Mouse (Mus musculus): ENCODE data around the gene Ugcg.
"Not testable (repeated sequence)": the region's sequence is repeated elsewhere in the genome, so short reads cannot be mapped to it uniquely, and the experiment has no call there.

Ugcg gene

DNA sequence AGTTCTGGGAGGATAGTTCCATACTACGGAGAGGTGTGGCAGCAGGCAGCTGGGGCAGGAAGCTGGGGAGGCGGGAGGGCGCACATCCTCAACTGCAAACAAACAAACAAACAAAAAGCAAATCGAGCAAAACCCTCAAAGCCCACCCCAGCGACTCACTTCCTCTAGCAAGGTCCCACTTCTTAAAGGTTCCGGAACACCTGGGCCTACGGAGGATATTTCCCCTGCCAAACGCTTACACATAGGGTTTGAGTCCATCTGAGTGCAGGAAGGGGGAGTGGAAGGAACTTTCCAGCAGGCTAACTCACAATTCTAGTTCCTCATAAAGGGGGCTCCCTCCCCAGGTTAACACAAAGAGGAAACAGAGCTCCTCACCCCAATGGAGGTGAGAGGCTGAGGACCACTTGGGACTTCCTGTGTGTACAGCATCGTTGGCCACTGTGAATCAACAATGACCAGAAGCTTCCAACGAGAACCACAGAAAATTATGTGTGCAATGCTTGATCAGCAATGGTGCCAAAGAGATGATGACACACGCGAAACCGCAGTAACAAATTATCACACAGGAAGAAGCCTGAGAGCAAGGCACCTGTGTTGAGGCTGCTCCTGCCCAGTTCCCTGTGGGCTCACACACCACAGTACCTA is 71.9 kb downstream of the Ugcg start:
- DNase-seq = no peak

DNA sequence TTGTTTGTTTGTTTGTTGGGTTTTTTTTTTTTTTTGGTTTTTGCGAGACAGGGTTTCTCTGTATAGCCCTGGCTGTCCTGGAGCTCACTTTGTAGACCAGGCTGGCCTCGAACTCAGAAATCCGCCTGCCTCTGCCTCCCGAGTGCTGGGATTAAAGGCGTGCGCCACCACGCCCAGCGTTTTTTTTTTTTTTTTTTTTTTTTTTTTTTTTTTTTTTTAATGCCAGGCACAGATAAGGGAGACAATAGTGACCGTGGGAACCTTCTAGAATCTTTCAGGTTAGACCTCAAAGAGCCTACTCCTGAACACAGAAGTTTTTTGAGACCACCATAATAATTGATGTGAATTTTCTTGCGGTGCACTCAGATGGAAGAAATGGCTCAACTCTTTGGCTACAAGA is 72.5 kb downstream of the Ugcg start:
- not testable (repeated sequence) for DNase-seq

DNA sequence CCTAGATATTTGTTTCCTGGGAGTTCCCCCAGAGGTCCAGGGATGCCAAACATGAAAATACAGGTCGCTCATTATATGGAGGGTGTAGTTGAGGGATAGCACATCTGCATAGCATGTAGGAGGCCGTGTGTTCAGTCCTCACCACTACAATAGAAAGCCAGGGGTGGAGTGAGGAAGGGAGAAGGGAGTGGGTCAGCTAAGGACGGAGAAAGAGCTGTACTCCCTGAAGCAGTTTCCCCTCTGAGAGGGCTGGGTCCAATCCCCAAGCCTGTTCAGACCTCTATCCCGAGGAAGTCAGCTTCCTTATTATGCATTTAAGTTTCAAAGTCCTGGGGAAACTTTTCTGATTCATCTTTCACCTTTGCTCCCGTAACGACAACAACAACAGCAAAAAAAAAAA is 73.1 kb downstream of the Ugcg start:
- DNase-seq = no peak

- DNase-seq = no peak
These were observed 74.4 kb downstream of the Ugcg start for GRCm38 (mm10) chr4:59263418-59263817.

DNA sequence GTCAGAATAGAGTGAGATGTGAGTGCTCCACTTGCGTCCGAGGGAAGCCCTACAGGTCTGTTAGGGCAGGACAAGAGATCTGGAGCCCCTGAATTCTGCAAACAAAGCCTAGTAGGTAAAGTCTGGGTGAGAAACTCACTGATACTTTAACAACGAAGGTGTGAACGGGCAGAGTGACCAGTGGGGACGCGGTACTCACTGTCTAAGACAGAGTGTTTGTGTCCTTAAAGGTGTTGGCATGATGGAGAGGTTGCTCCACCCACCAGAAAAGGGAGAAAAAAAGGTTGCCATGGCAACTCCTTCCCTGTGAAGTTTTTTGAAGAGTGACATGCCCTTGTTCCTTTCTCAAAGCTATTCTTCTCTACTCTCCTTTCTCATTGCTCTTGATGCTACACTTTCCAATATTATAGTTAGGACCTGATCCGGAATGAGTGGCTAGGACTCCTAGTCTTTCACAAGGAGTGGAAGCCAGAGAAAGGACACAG is 75.6 kb downstream of the Ugcg start:
- no peak for DNase-seq

- no peak for DNase-seq
These were observed 76.1 kb downstream of the Ugcg start for GRCm38 (mm10) chr4:59265182-59265581.

DNA sequence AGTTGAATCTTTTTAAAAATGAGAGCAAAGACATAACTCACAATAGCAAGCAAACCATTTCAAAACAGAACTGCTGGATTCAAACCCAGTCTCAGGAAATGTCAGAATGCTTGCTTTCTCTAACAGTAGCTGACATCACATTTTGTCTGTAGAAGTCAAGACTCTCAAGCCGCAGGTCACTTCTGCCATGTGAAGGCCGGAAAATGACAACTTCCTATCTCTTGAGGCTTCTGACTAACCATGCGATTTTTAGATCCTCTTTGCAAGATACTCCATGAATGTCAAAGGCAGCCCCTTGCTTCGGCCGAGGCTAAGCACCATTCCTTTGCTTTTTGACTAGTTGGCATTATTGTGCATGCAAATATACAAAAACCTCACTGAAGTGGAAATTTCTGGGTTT is 76.6 kb downstream of the Ugcg start:
- DNase-seq = no peak
